ENCODE assay signal across 15 mouse cellular contexts in genomic region chr6:3911284-3911683, GRCm38 (mm10).
DNase-seq lines count a peak whose midpoint lies in the region; ATAC-seq and TF ChIP-seq lines count a peak whose summit lies in the region.
"Had no signal": no experiment of that assay in that cellular context is flagged by ENCODE, and none has a peak within 500 bp of the region (broad histone marks: within the 10 kb centered on the region; RNA-seq: fewer than 3 reads in every experiment).

No protein-coding gene starts in this region.

- H3K9me3 ChIP-seq in hindbrain, postnatal 0 days (ENCODE audit: low read length) = no peaks in the 10 kb centered on the region
- H3K9me3 ChIP-seq in hindbrain, embryonic 16.5 days (ENCODE audit: control insufficient read depth, low read length) = no peaks in the 10 kb centered on the region
- H3K9me3 ChIP-seq in liver, postnatal 0 days (ENCODE audit: low read length) = no peaks in the 10 kb centered on the region
- no peaks in the 10 kb centered on the region for H3K9me3 ChIP-seq in liver, embryonic 11.5 days (ENCODE audit: control insufficient read depth, low read length)
- H3K9me3 ChIP-seq: embryonic facial prominence, embryonic 15.5 days; hindbrain, embryonic 15.5 days; liver, embryonic 13.5 days; neural tube, embryonic 13.5 days had no signal

- no peak for ATAC-seq in hindbrain, postnatal 0 days
- no peak for ATAC-seq in hindbrain, embryonic 16.5 days
- ATAC-seq in liver, postnatal 0 days = no peak
- no peak for ATAC-seq in liver, embryonic 11.5 days (replicated peaks; ENCODE audit: low FRiP score)
- ATAC-seq: Patski had no signal

- DNase-seq in hindbrain, postnatal 0 days (ENCODE audit: low spot score) = peak; percentile 12
- DNase-seq in liver, postnatal 0 days = no peak
- DNase-seq in liver, embryonic 11.5 days (ENCODE audit: low spot score) = no peak
- DNase-seq in 3T3-L1 (ENCODE audit: low read depth, low spot score) (peak; percentile 27), ES-CJ7 (ENCODE audit: low read depth, low spot score) (peak; percentile 25)
- no peak for DNase-seq in ovary, adult 18-20 months (ENCODE audit: low spot score)
- DNase-seq: cerebellum, adult 11 months; kidney, postnatal 25 days; liver, embryonic 13.5 days; right cerebral cortex, adult 18-20 months had no signal

- H3K4me2 ChIP-seq in hindbrain, postnatal 0 days (ENCODE audit: low read depth, low read length) = no peak overlapping the region
- H3K4me2 ChIP-seq in hindbrain, embryonic 16.5 days (ENCODE audit: low read length) = no peak overlapping the region
- no peak overlapping the region for H3K4me2 ChIP-seq in liver, postnatal 0 days (ENCODE audit: low read depth, low read length)
- H3K4me2 ChIP-seq in liver, embryonic 11.5 days = no peak overlapping the region
- H3K4me2 ChIP-seq: embryonic facial prominence, embryonic 15.5 days; hindbrain, embryonic 15.5 days; liver, embryonic 13.5 days; neural tube, embryonic 13.5 days had no signal

- no peaks in the 10 kb centered on the region for H3K36me3 ChIP-seq in hindbrain, postnatal 0 days (ENCODE audit: insufficient read depth, low read length)
- no peaks in the 10 kb centered on the region for H3K36me3 ChIP-seq in hindbrain, embryonic 16.5 days (ENCODE audit: control insufficient read depth, insufficient read depth, low read length)
- no peaks in the 10 kb centered on the region for H3K36me3 ChIP-seq in liver, postnatal 0 days (replicated peaks; ENCODE audit: insufficient read depth, low read length)
- no peaks in the 10 kb centered on the region for H3K36me3 ChIP-seq in liver, embryonic 11.5 days (ENCODE audit: control insufficient read depth, insufficient read depth, low read length)
- H3K36me3 ChIP-seq: embryonic facial prominence, embryonic 15.5 days; hindbrain, embryonic 15.5 days; liver, embryonic 13.5 days; neural tube, embryonic 13.5 days had no signal

- no peak overlapping the region for H3K27ac ChIP-seq in hindbrain, postnatal 0 days
- no peak overlapping the region for H3K27ac ChIP-seq in hindbrain, embryonic 16.5 days (ENCODE audit: low read depth, low read length)
- H3K27ac ChIP-seq in liver, postnatal 0 days (ENCODE audit: low read depth) = no peak overlapping the region
- no peak overlapping the region for H3K27ac ChIP-seq in liver, embryonic 11.5 days (ENCODE audit: low read depth, low read length)
- H3K27ac ChIP-seq: embryonic facial prominence, embryonic 15.5 days; hindbrain, embryonic 15.5 days; liver, embryonic 13.5 days; neural tube, embryonic 13.5 days had no signal

- peak; percentile 39 for TF ChIP-seq CTCF in hindbrain, postnatal 0 days (IDR thresholded peaks at IDR 0.05; ENCODE audit: low read depth)
- peak; percentile 37 for TF ChIP-seq CTCF in liver, postnatal 0 days (IDR thresholded peaks at IDR 0.05; ENCODE audit: low read depth)

- 62% methylated on average over 5 of the region's 5 CpGs for WGBS in hindbrain, postnatal 0 days
- 61% methylated on average over 5 of the region's 5 CpGs for WGBS in hindbrain, embryonic 16.5 days
- 53% methylated on average over 5 of the region's 5 CpGs for WGBS in liver, postnatal 0 days (ENCODE audit: insufficient replicate concordance)
- WGBS in liver, embryonic 11.5 days = 54% methylated on average over 5 of the region's 5 CpGs

- no peak overlapping the region for H3K9ac ChIP-seq in hindbrain, postnatal 0 days (replicated peaks; ENCODE audit: low read length)
- H3K9ac ChIP-seq in hindbrain, embryonic 16.5 days (ENCODE audit: low read depth, low read length) = no peak overlapping the region
- H3K9ac ChIP-seq in liver, postnatal 0 days (replicated peaks) = no peak overlapping the region
- no peak overlapping the region for H3K9ac ChIP-seq in liver, embryonic 11.5 days (ENCODE audit: low read depth, low read length)
- H3K9ac ChIP-seq: embryonic facial prominence, embryonic 15.5 days; hindbrain, embryonic 15.5 days; liver, embryonic 13.5 days; neural tube, embryonic 13.5 days had no signal

- H3K4me1 ChIP-seq in hindbrain, postnatal 0 days (ENCODE audit: insufficient read depth, low read length) = no peaks in the 10 kb centered on the region
- no peaks in the 10 kb centered on the region for H3K4me1 ChIP-seq in hindbrain, embryonic 16.5 days (ENCODE audit: control insufficient read depth, insufficient read depth, low read depth, low read length)
- no peaks in the 10 kb centered on the region for H3K4me1 ChIP-seq in liver, postnatal 0 days (ENCODE audit: insufficient read depth)
- no peaks in the 10 kb centered on the region for H3K4me1 ChIP-seq in liver, embryonic 11.5 days (replicated peaks; ENCODE audit: control insufficient read depth, insufficient read depth, low read length)
- H3K4me1 ChIP-seq: embryonic facial prominence, embryonic 15.5 days; hindbrain, embryonic 15.5 days; liver, embryonic 13.5 days; neural tube, embryonic 13.5 days had no signal

- no peak for TF ChIP-seq EP300 in liver, postnatal 0 days (IDR thresholded peaks at IDR 0.05; ENCODE audit: low read depth)

- H3K4me3 ChIP-seq in hindbrain, postnatal 0 days (ENCODE audit: low read length) = no peak overlapping the region
- H3K4me3 ChIP-seq in hindbrain, embryonic 16.5 days (ENCODE audit: low read length) = no peak overlapping the region
- H3K4me3 ChIP-seq in liver, postnatal 0 days (ENCODE audit: low read depth, low read length) = no peak overlapping the region
- H3K4me3 ChIP-seq in liver, embryonic 11.5 days (ENCODE audit: low read depth, low read length) = no peak overlapping the region
- H3K4me3 ChIP-seq: embryonic facial prominence, embryonic 15.5 days; hindbrain, embryonic 15.5 days; liver, embryonic 13.5 days; neural tube, embryonic 13.5 days had no signal

- no peaks in the 10 kb centered on the region for H3K27me3 ChIP-seq in hindbrain, postnatal 0 days (ENCODE audit: insufficient read depth, low read length)
- no peaks in the 10 kb centered on the region for H3K27me3 ChIP-seq in hindbrain, embryonic 16.5 days (replicated peaks; ENCODE audit: control insufficient read depth, insufficient read depth, low read length)
- H3K27me3 ChIP-seq in liver, postnatal 0 days (ENCODE audit: insufficient read depth, low read length) = no peaks in the 10 kb centered on the region
- no peaks in the 10 kb centered on the region for H3K27me3 ChIP-seq in liver, embryonic 11.5 days (replicated peaks; ENCODE audit: control insufficient read depth, insufficient read depth, low read length)
- H3K27me3 ChIP-seq: embryonic facial prominence, embryonic 15.5 days; hindbrain, embryonic 15.5 days; liver, embryonic 13.5 days; neural tube, embryonic 13.5 days had no signal

Comparison
In these comparisons a context has a peak if more than half of its experiments do, and no peak if none do; other contexts are left out.
1. DNase-seq: peak in hindbrain, postnatal 0 days (single experiment), 3T3-L1 (single experiment) and ES-CJ7 (single experiment); none in liver, postnatal 0 days (single experiment), liver, embryonic 11.5 days (single experiment) and ovary, adult 18-20 months (single experiment).